Mouse (Mus musculus): ENCODE measurements around the gene Tex14. TPM values are rescaled to one million over a fixed set of nuclear protein-coding genes. Genes with fewer than 3 reads are reported as not detected.
A peak's percentile ranks its signal among the peaks of the same experiment; 100 is the strongest.
"Not testable (repeated sequence)": the region's sequence is repeated elsewhere in the genome, so short reads cannot be mapped to it uniquely, and the experiment has no call there.

Tex14 gene
- polyA plus RNA-seq, 1 experiment, result not detected

DNA sequence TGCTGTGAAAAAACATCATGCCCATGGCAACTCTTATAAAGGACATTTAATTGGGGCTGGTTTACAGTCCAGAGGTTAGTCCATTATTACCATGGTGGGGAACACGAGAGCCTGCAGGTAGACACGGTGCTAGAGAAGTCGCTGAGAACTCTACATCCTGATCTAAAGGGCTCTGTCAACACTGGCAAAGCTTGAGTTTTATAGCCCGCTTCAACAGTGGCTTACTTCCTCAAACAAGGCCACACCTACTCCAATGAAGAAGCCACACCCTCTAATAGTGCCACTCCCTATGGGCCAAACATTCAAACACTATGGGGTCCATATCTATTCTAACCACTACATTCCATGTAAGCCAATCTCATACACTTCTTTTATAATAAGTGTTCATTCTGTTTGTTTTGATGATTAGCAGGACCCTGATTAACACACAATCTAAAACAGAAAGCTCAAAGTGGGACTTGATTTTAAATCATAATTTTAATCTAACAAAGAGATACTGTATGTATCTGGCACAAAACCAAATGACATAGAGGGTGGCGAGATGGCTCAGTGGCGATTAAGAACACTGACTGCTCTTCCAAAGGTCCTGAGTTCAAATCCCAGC lies 61.2 kb downstream of the Tex14 start:
- Histone ChIP-seq H3K27me3 (ENCODE audit: control insufficient read depth, insufficient read depth, insufficient read length) (no peaks in the 10 kb centered on the region), H3K4me3 (ENCODE audit: insufficient read depth, poor library complexity, severe bottlenecking) (no peak overlapping the region), H3K79me3 (ENCODE audit: low read depth) (no peaks in the 10 kb centered on the region), H3K79me2 (ENCODE audit: control insufficient read depth, insufficient read depth) (no peaks in the 10 kb centered on the region), H3ac (ENCODE audit: control insufficient read depth, insufficient read length, low read depth) (no peak overlapping the region), H3K36me3 (ENCODE audit: control insufficient read depth, insufficient read depth) (no peaks in the 10 kb centered on the region)
- TF ChIP-seq CEBPB (IDR thresholded peaks at IDR 0.05; ENCODE audit: low read depth), result no peak
- TF ChIP-seq MYOD1 (IDR thresholded peaks at IDR 0.05; ENCODE audit: control insufficient read depth, insufficient read length, low read depth), result no peak
- TF ChIP-seq MAX (IDR thresholded peaks at IDR 0.05), result no peak
- no peak for TF ChIP-seq FOSL1 (IDR thresholded peaks at IDR 0.05; ENCODE audit: insufficient read depth, low read length, poor library complexity, severe bottlenecking)
- TF ChIP-seq MYOG (IDR thresholded peaks at IDR 0.05; ENCODE audit: control insufficient read depth, extremely low read depth, insufficient read length), result no peak
- no peak for TF ChIP-seq USF1 (IDR thresholded peaks at IDR 0.05; ENCODE audit: low read depth)
- no peak for TF ChIP-seq CTCF (IDR thresholded peaks at IDR 0.05; ENCODE audit: control insufficient read depth, insufficient read depth, insufficient read length)

DNA sequence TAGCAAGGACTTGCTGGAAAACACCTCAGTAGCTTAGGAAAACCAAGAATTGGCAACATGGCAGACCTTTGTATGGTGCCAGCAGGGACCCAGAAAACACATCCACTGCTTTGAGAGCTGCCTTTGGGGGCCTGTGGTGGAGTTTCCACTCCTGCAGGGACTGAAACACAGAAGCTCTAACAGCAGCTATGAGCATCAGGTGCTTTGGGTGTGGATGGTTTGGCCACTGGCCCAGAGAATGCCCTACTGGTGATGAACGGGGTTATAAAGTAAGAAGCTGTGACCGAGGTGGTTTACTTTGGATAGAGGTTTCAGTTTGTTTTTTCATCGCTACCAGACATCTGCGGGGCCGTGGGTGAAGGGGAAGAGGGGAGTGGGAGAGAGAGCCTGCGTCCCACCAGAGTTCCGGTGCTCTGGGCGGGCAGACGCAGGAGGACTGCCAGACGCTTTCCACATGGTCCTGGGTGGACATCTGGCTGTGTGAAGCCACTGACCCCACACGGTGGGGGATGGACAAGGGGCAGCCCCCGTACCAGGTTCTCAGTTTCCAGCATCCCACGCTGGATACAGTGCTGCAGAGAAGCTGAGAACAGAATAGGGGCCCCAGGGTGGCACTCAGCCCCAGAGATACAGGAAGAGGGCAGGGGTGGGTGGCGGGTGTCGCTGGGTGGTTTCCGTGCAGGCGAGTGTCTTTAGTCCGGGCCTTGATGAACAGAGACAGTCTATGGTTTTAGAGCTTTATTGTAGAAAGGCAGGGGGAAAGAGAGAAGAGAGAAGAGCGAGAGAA lies 62.8 kb downstream of the Tex14 start:
- TF ChIP-seq MAX (IDR thresholded peaks at IDR 0.05), result no peak
- no peak for TF ChIP-seq MYOG (IDR thresholded peaks at IDR 0.05; ENCODE audit: control insufficient read depth, extremely low read depth, insufficient read length)
- no peak for TF ChIP-seq FOSL1 (IDR thresholded peaks at IDR 0.05; ENCODE audit: insufficient read depth, low read length, poor library complexity, severe bottlenecking)
- TF ChIP-seq CEBPB (IDR thresholded peaks at IDR 0.05; ENCODE audit: low read depth), result no peak
- TF ChIP-seq CTCF (IDR thresholded peaks at IDR 0.05; ENCODE audit: control insufficient read depth, insufficient read depth, insufficient read length), result no peak
- TF ChIP-seq MYOD1 (IDR thresholded peaks at IDR 0.05; ENCODE audit: control insufficient read depth, insufficient read length, low read depth), result no peak
- no peak for TF ChIP-seq USF1 (IDR thresholded peaks at IDR 0.05; ENCODE audit: low read depth)
- Histone ChIP-seq H3K27me3 (ENCODE audit: control insufficient read depth, insufficient read depth, insufficient read length) (no peaks in the 10 kb centered on the region), H3K36me3 (ENCODE audit: control insufficient read depth, insufficient read depth) (no peaks in the 10 kb centered on the region), H3ac (ENCODE audit: control insufficient read depth, insufficient read length, low read depth) (no peak overlapping the region), H3K79me2 (ENCODE audit: control insufficient read depth, insufficient read depth) (no peaks in the 10 kb centered on the region), H3K4me3 (ENCODE audit: insufficient read depth, poor library complexity, severe bottlenecking) (no peak overlapping the region), H3K79me3 (ENCODE audit: low read depth) (no peaks in the 10 kb centered on the region)

- Histone ChIP-seq H3K27me3 (ENCODE audit: control insufficient read depth, insufficient read depth, insufficient read length) (no peaks in the 10 kb centered on the region), H3K79me3 (ENCODE audit: low read depth) (no peaks in the 10 kb centered on the region), H3K4me3 (ENCODE audit: insufficient read depth, poor library complexity, severe bottlenecking) (no peak overlapping the region), H3K79me2 (ENCODE audit: control insufficient read depth, insufficient read depth) (no peaks in the 10 kb centered on the region), H3K36me3 (ENCODE audit: control insufficient read depth, insufficient read depth) (no peaks in the 10 kb centered on the region), H3ac (ENCODE audit: control insufficient read depth, insufficient read length, low read depth) (no peak overlapping the region)
- no peak for TF ChIP-seq MYOG (IDR thresholded peaks at IDR 0.05; ENCODE audit: control insufficient read depth, extremely low read depth, insufficient read length)
- TF ChIP-seq CTCF (IDR thresholded peaks at IDR 0.05; ENCODE audit: control insufficient read depth, insufficient read depth, insufficient read length), result no peak
- TF ChIP-seq CEBPB (IDR thresholded peaks at IDR 0.05; ENCODE audit: low read depth), result no peak
- no peak for TF ChIP-seq USF1 (IDR thresholded peaks at IDR 0.05; ENCODE audit: low read depth)
- no peak for TF ChIP-seq MYOD1 (IDR thresholded peaks at IDR 0.05; ENCODE audit: control insufficient read depth, insufficient read length, low read depth)
- no peak for TF ChIP-seq FOSL1 (IDR thresholded peaks at IDR 0.05; ENCODE audit: insufficient read depth, low read length, poor library complexity, severe bottlenecking)
- TF ChIP-seq MAX (IDR thresholded peaks at IDR 0.05), result no peak
These were observed 63.4 kb downstream of the Tex14 start for GRCm38 (mm10) chr11:87468278-87468655.

GRCm38 (mm10) chr11:87468706-87469315 lies 63.9 kb downstream of the Tex14 start:
- no peaks in the 10 kb centered on the region for H3K36me3 ChIP-seq (ENCODE audit: control insufficient read depth, insufficient read depth)
- H3K79me2 ChIP-seq (ENCODE audit: control insufficient read depth, insufficient read depth), result no peaks in the 10 kb centered on the region
- TF ChIP-seq CEBPB (IDR thresholded peaks at IDR 0.05; ENCODE audit: low read depth), result no peak
- no peak for TF ChIP-seq USF1 (IDR thresholded peaks at IDR 0.05; ENCODE audit: low read depth)
- TF ChIP-seq CTCF (IDR thresholded peaks at IDR 0.05; ENCODE audit: control insufficient read depth, insufficient read depth, insufficient read length), result no peak
- no peak for TF ChIP-seq MYOD1 (IDR thresholded peaks at IDR 0.05; ENCODE audit: control insufficient read depth, insufficient read length, low read depth)
- TF ChIP-seq MYOG (IDR thresholded peaks at IDR 0.05; ENCODE audit: control insufficient read depth, extremely low read depth, insufficient read length), result no peak
- H3K4me3 ChIP-seq (ENCODE audit: insufficient read depth, poor library complexity, severe bottlenecking), result no peak overlapping the region
- no peaks in the 10 kb centered on the region for H3K27me3 ChIP-seq (ENCODE audit: control insufficient read depth, insufficient read depth, insufficient read length)
- H3ac ChIP-seq (ENCODE audit: control insufficient read depth, insufficient read length, low read depth), result no peak overlapping the region
- H3K79me3 ChIP-seq (ENCODE audit: low read depth), result no peaks in the 10 kb centered on the region

DNA sequence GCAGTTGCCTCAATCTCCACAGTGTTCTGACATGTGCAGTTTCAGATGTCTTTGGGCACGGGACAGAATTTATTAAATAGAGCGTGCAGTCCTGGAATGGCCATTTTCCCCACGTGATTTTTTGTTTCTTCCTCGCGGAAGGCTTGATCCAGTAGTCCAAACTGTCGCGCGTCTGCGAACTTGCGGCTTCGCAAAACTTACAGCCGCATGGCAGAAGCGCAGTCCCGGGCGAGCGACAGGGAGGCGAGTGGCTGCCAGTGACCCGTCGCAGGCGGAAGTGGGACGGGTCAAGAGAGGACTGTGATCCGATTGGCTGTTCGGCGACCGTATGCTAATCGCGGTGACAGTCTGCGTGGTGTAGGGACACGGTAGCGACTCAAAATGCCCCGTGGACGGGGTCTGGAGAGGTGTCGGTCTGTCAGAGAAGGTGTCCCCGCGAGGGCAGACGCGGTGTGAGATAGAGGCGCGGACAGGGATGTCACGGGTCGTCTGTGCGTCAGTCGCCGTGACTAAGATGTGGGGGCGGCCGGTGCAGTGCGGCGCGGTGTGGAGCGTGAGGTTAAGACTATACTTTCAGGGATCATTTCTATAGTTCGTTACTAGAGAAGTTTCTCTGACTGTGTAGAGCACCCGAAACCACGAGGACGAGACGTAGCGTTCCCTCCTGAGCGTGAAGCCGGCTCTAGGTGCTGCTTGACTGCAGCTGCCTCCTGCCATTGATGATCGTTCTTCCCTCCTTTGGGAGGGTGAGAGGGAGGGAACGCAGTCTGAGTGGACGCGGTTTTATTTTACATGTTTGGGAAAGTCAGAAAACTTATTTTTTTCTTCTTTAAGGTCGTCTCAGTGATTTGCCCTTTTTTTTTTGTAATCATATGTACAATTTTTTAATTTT lies 66.2 kb downstream of the Tex14 start:
- not testable (repeated sequence) for H3K79me3 ChIP-seq (ENCODE audit: low read depth); H3K4me3 ChIP-seq (ENCODE audit: insufficient read depth, poor library complexity, severe bottlenecking); H3ac ChIP-seq (ENCODE audit: control insufficient read depth, insufficient read length, low read depth); H3K36me3 ChIP-seq (ENCODE audit: control insufficient read depth, insufficient read depth); H3K79me2 ChIP-seq (ENCODE audit: control insufficient read depth, insufficient read depth); H3K27me3 ChIP-seq (ENCODE audit: control insufficient read depth, insufficient read depth, insufficient read length)
- TF ChIP-seq CEBPB (IDR thresholded peaks at IDR 0.05; ENCODE audit: low read depth) (peak; percentile 48), MAX (IDR thresholded peaks at IDR 0.05) (peak; percentile 95), USF1 (IDR thresholded peaks at IDR 0.05; ENCODE audit: low read depth) (peak; percentile 8)

DNA sequence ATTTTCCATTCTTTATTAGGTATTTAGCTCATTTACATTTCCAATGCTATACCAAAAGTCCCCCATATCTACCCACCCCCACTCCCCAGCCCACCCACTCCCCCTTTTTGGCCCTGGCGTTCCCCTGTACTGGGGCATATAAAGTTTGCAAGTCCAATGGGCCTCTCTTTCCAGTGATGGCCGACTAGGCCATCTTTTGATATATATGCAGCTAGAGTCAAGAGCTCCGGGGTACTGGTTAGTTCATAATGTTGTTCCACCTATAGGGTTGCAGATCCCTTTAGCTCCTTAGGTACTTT lies 66.8 kb downstream of the Tex14 start:
- H3K36me3 ChIP-seq (ENCODE audit: control insufficient read depth, insufficient read depth); H3ac ChIP-seq (ENCODE audit: control insufficient read depth, insufficient read length, low read depth); H3K4me3 ChIP-seq (ENCODE audit: insufficient read depth, poor library complexity, severe bottlenecking); H3K79me2 ChIP-seq (ENCODE audit: control insufficient read depth, insufficient read depth); H3K79me3 ChIP-seq (ENCODE audit: low read depth); H3K27me3 ChIP-seq (ENCODE audit: control insufficient read depth, insufficient read depth, insufficient read length): not testable (repeated sequence)

GRCm38 (mm10) chr11:87472058-87472457 lies 67.2 kb downstream of the Tex14 start:
- not testable (repeated sequence) for H3K36me3 ChIP-seq (ENCODE audit: control insufficient read depth, insufficient read depth); H3ac ChIP-seq (ENCODE audit: control insufficient read depth, insufficient read length, low read depth); H3K79me3 ChIP-seq (ENCODE audit: low read depth); H3K27me3 ChIP-seq (ENCODE audit: control insufficient read depth, insufficient read depth, insufficient read length); H3K79me2 ChIP-seq (ENCODE audit: control insufficient read depth, insufficient read depth); H3K4me3 ChIP-seq (ENCODE audit: insufficient read depth, poor library complexity, severe bottlenecking)

DNA sequence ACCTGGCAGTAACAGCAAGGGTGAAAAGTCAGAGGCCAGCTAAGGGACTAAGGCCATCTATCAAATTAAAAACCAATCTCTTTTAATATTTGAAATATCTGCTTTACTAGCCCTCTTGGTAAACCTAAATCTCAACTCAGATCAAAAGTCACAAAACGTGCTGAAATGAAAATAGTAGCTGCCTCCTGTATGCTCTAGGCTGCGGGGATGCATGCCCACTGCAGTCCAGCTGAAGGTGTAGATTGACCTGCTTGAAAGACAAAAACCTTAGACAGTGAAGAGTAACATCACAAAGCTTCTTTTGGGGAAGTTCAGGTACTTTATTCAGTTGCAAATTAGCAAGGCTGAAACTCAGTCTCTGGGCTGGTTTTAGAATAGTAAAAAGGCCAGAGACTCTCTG lies 74.3 kb downstream of the Tex14 start:
- H3ac ChIP-seq (ENCODE audit: control insufficient read depth, insufficient read length, low read depth); H3K79me3 ChIP-seq (ENCODE audit: low read depth); H3K27me3 ChIP-seq (ENCODE audit: control insufficient read depth, insufficient read depth, insufficient read length); H3K79me2 ChIP-seq (ENCODE audit: control insufficient read depth, insufficient read depth); H3K4me3 ChIP-seq (ENCODE audit: insufficient read depth, poor library complexity, severe bottlenecking); H3K36me3 ChIP-seq (ENCODE audit: control insufficient read depth, insufficient read depth): not testable (repeated sequence)

Data from C2C12 (cell line).